ENCODE assay signal across 12 mouse cellular contexts in genomic region chr11:85888451-85888961, GRCm38 (mm10). TPM values are rescaled to one million over a fixed set of nuclear protein-coding genes. Genes with fewer than 3 reads are reported as not detected.
DNase-seq lines count a peak whose midpoint lies in the region; ATAC-seq lines count a peak whose summit lies in the region.
"Had no signal": no experiment of that assay in that cellular context is flagged by ENCODE, and none has a peak within 500 bp of the region (broad histone marks: within the 10 kb centered on the region; RNA-seq: fewer than 3 reads in every experiment).

No protein-coding gene starts in this region.

- H3K27ac ChIP-seq in heart, embryonic 12.5 days (ENCODE audit: poor library complexity, severe bottlenecking) = no peak overlapping the region
- H3K27ac ChIP-seq in lung, embryonic 15.5 days = peak overlapping the region; percentile 89
- H3K27ac ChIP-seq in embryonic facial prominence, embryonic 13.5 days = no peak overlapping the region
- H3K27ac ChIP-seq: left cerebral cortex, adult 2 months had no signal

- no peak overlapping the region for H3K9ac ChIP-seq in heart, embryonic 12.5 days
- peak overlapping the region; percentile 67 for H3K9ac ChIP-seq in lung, embryonic 15.5 days
- H3K9ac ChIP-seq in embryonic facial prominence, embryonic 13.5 days = 0 out of 2 replicates have a peak overlapping the region, but pooled peaks have one; percentile 32

- peaks cover 29% of the 10 kb centered on the region for H3K4me1 ChIP-seq in heart, embryonic 12.5 days (replicated peaks)
- H3K4me1 ChIP-seq in lung, embryonic 15.5 days = peaks cover 19% of the 10 kb centered on the region
- peaks cover 29% of the 10 kb centered on the region for H3K4me1 ChIP-seq in embryonic facial prominence, embryonic 13.5 days

- WGBS in heart, embryonic 12.5 days = 3% methylated on average over 26 of the region's 26 CpGs
- WGBS in lung, embryonic 15.5 days = 2% methylated on average over 26 of the region's 26 CpGs
- WGBS in embryonic facial prominence, embryonic 13.5 days = 8% methylated on average over 26 of the region's 26 CpGs

- H3K27me3 ChIP-seq in heart, embryonic 12.5 days (replicated peaks) = peaks cover 84% of the 10 kb centered on the region
- peaks cover 83% of the 10 kb centered on the region for H3K27me3 ChIP-seq in lung, embryonic 15.5 days
- H3K27me3 ChIP-seq in embryonic facial prominence, embryonic 13.5 days = peaks cover 91% of the 10 kb centered on the region

- ATAC-seq in heart, embryonic 12.5 days (ENCODE audit: insufficient number of reproducible peaks, low FRiP score) = no peak
- ATAC-seq in lung, embryonic 15.5 days (ENCODE audit: borderline replicate concordance, extremely low read depth, low FRiP score, low TSS enrichment) = no peak
- no peak for ATAC-seq in embryonic facial prominence, embryonic 13.5 days (ENCODE audit: insufficient number of reproducible peaks, insufficient read depth, low FRiP score, low TSS enrichment, low read depth)
- ATAC-seq in inflammation-experienced regulatory T-cells, adult 6 months = no peak
- ATAC-seq: activated CD4-positive, CD25-positive, alpha-beta regulatory T cell, adult 4 months had no signal

- no peaks in the 10 kb centered on the region for H3K9me3 ChIP-seq in heart, embryonic 12.5 days (replicated peaks)
- no peaks in the 10 kb centered on the region for H3K9me3 ChIP-seq in lung, embryonic 15.5 days
- no peaks in the 10 kb centered on the region for H3K9me3 ChIP-seq in embryonic facial prominence, embryonic 13.5 days

- no peaks in the 10 kb centered on the region for H3K36me3 ChIP-seq in heart, embryonic 12.5 days
- H3K36me3 ChIP-seq in lung, embryonic 15.5 days = no peaks in the 10 kb centered on the region
- H3K36me3 ChIP-seq in embryonic facial prominence, embryonic 13.5 days = no peaks in the 10 kb centered on the region

- no peak for DNase-seq in heart, adult 9 months (ENCODE audit: low spot score in 2 of 2)
- no peak for DNase-seq in lung, postnatal 25 days (ENCODE audit: low spot score)
- peak; percentile 45 for DNase-seq in mesoderm, embryonic 11.5 days (ENCODE audit: low read depth, low spot score)
- DNase-seq in layer of hippocampus, adult 18-20 months (ENCODE audit: low spot score in 2 of 2) = no peak
- DNase-seq: cerebellum, adult 8-10 months; gastrocnemius, postnatal 25 days had no signal

- peak overlapping the region; percentile 44 for H3K4me2 ChIP-seq in heart, embryonic 12.5 days
- H3K4me2 ChIP-seq in lung, embryonic 15.5 days = peak overlapping the region; percentile 67
- H3K4me2 ChIP-seq in embryonic facial prominence, embryonic 13.5 days = peak overlapping the region; percentile 38

- H3K4me3 ChIP-seq in heart, embryonic 12.5 days = peak overlapping the region; percentile 26
- H3K4me3 ChIP-seq in lung, embryonic 15.5 days = peak overlapping the region; percentile 61
- H3K4me3 ChIP-seq in embryonic facial prominence, embryonic 13.5 days = peak overlapping the region; percentile 15
- H3K4me3 ChIP-seq: left cerebral cortex, adult 2 months had no signal

RNA-seq across cellular contexts. Expression of gene Tbx4, which starts 2.3 kb away (rescaled TPM):
- 0.49 and 0.94 TPM in 2 replicates for polyA plus RNA-seq in heart, embryonic 12.5 days (2016; fragmentation: Nextera tagmentation; extraction: Ambion mirVana)
- 78.8 and 81.3 TPM in 2 replicates for polyA plus RNA-seq in lung, embryonic 15.5 days (2015; fragmentation: Nextera tagmentation; extraction: Ambion mirVana)
- polyA plus RNA-seq in embryonic facial prominence, embryonic 13.5 days (2015; fragmentation: Nextera tagmentation; extraction: Ambion mirVana) = 3.0 and 3.1 TPM in 2 replicates
- total RNA-seq in layer of hippocampus, adult 18-20 months (2021) = under 1 TPM in 1 of 2 experiments, not detected in 1; 0.18 TPM
- polyA plus RNA-seq in inflammation-experienced regulatory T-cells, adult 6 months (2017; shearing (Covaris generic)) = not detected
- polyA plus RNA-seq: activated CD4-positive, CD25-positive, alpha-beta regulatory T cell, adult 4 months had no signal

RNA-seq across cellular contexts. Expression of gene Gm11444, which starts 38.4 kb away (rescaled TPM):
- polyA plus RNA-seq in heart, embryonic 12.5 days (2016; fragmentation: Nextera tagmentation; extraction: Ambion mirVana) = not detected in 2 replicates
- polyA plus RNA-seq in lung, embryonic 15.5 days (2015; fragmentation: Nextera tagmentation; extraction: Ambion mirVana) = 0.62 TPM in 1 of 2 replicates, not detected in the other
- polyA plus RNA-seq in embryonic facial prominence, embryonic 13.5 days (2015; fragmentation: Nextera tagmentation; extraction: Ambion mirVana) = not detected in 2 replicates
- total RNA-seq in layer of hippocampus, adult 18-20 months (2021) = not detected
- not detected for polyA plus RNA-seq in inflammation-experienced regulatory T-cells, adult 6 months (2017; shearing (Covaris generic))
- total RNA-seq: gastrocnemius, postnatal 25 days; left cerebral cortex, adult 2 months had no signal

RNA-seq across cellular contexts. Expression of gene Tbx2, which starts 56.2 kb away (rescaled TPM):
- 3.2 TPM in 2 replicates for polyA plus RNA-seq in heart, embryonic 12.5 days (2016; fragmentation: Nextera tagmentation; extraction: Ambion mirVana)
- polyA plus RNA-seq in lung, embryonic 15.5 days (2015; fragmentation: Nextera tagmentation; extraction: Ambion mirVana) = 40.9 and 44.9 TPM in 2 replicates
- 14.2 and 14.5 TPM in 2 replicates for polyA plus RNA-seq in embryonic facial prominence, embryonic 13.5 days (2015; fragmentation: Nextera tagmentation; extraction: Ambion mirVana)
- total RNA-seq in layer of hippocampus, adult 18-20 months (2021) = 1 to 10 TPM; 1.2 to 1.3 TPM
- polyA plus RNA-seq in inflammation-experienced regulatory T-cells, adult 6 months (2017; shearing (Covaris generic)) = not detected

Comparison
In these comparisons a context has a peak if more than half of its experiments do, and no peak if none do; other contexts are left out.
1. RNA of gene Tbx4, which starts 2.3 kb away (polyA plus RNA-seq): 78.8 to 81.3 TPM in lung, embryonic 15.5 days; 3.0 to 3.1 TPM in embryonic facial prominence, embryonic 13.5 days, 0.49 to 0.94 TPM in heart, embryonic 12.5 days and not detected in inflammation-experienced regulatory T-cells, adult 6 months; every median in the first group is over 10 times any median in the second.
2. Peak in every context shown above with its lines, with median percentiles within 50 percentile points of each other: H3K4me2 ChIP-seq and H3K4me3 ChIP-seq.